Mouse (Mus musculus) left cerebral cortex, adult 11 months (tissue): ENCODE results near the gene Lgals3bp.

Experiments used
- DNase-seq: peaks from one replicate; pipeline ENCODE4 v3.0.0; 2022; ENCODE audit warnings: low spot score

The Lgals3bp gene

DNA sequence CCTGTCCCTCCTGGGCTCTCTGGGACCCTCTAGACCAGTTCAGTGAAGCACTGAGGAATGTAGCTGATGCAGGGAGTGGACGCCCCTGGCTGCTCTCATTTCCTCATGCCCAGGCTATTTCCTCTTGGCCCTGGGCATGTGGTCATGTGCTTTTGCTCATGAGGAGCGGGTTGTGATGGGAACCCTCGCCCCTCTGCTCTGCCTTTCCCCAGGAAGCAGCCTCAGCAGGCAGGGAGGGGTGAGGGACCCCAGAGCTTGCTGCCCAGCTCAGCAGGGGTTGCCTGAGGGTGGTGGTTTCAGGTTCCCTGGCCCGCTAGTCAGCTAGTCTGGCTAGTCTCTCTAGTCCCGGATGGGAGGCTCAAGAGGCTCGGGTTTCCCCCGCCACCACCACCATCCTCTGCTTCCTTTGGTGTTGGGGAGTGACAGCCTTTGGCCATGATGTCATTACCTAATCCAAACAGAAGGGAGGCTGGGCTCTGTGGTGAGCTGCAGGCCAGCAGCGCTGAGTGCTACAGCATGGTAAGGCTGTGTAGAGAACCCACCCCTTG lies 38.8 kb downstream of the Lgals3bp start:
- no peak for DNase-seq

DNA sequence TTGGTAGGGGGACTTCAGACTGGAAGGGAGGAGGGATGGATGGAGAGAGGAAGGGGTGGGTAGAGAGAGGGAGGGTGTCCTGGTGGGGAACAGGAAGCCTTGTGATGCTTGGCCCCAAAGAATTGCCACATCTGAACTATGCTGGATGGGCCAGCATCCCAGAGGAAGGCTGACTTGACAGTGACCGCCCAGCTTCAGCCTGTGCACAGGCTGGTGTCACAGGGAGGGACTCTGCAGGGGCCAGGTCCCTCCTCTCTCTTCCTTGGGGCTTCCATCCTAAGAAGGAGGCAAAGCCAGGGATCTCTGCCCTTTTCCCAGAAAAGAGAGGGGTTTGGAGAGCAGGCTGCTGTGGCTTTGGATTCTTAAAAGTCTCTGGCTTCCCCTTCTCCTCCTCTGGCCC lies 39.4 kb downstream of the Lgals3bp start:
- DNase-seq, result no peak

DNA sequence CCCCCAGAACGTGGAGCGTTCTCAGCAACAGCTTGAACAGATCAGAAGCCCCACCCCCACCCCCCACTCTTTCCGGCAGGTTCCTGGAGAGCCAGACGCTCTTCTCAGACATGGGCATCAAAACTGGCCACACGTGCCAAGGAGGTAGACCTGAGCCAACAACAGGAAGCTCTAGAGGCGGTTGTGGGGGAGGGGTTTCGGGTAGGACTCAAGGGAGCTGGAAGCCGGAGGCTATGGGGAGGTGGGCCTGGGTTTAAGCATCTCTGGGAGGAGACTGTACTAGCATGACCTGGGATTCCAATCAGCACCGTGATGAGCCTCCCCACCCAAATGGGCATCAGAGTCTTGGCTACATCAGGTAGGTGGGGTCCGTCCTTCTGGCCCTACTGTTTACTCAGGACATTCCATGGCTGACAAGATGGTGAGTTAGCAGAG lies 41.0 kb downstream of the Lgals3bp start:
- DNase-seq, result no peak

DNA sequence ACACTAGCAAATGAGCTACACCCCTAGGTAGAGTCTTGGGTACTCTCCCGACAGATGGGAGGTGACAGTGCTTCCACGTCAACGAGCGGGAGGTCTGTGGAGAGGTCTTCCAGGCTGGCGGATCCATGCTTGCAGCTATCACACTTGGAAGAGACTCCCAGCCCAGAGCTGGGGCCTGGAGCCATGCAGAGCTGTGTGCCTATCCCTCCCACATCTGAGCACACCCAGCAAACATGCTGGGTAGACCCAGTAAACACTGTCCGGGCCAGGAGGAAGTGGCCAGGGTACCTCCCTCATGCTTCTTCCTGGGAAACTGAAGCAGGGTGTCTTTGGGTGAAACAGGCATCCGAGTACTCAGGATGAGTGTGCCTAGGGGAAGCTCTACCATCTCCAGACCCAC lies 41.4 kb downstream of the Lgals3bp start:
- no peak for DNase-seq

DNA sequence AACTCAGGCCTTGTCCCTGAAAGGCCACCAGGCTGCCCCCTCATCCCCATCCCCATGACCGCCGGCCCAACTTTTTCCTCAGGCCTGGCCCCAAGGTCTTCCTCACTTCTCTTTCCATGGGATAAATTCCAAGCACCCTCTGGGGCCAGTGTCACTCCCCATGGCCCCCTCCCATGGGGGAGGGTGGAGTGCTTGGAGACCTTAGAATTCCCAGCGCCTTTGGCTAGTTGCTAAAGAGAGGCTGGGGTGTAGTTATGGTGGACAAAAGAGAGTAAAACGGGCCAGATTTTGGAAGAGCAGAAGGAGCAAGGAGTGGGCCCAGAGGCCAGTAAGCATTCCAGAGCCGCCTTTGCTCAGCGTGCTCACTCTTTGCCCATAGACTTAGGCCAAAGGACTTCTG lies 46.3 kb downstream of the Lgals3bp start, which contains the start of gene Timp2:
Gene Timp2, minus strand, starts transcription at position 101 of the 400 bp plus-strand sequence.
- DNase-seq, result no peak

DNA sequence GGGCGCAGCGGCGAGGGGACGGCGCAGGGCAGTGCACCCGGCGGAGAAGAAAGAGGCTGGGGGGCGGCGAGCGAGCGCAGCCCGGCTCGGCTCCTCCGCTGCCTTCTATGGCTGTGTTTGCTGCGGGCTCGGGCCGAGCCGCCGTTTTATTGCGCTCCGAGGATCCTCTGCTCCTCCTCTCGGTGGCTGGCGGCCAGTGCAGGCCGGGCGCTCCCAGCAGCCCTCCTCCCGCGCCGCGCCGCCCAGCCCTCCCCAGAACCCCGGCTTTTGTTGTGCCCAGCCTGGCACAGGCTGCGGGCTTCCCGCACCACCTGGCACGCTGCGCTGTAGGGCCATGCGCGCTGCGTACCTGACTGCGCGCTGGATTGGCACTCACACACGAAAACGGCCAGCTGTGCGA lies 46.7 kb downstream of the Lgals3bp start:
- peak; percentile 73 for DNase-seq

DNA sequence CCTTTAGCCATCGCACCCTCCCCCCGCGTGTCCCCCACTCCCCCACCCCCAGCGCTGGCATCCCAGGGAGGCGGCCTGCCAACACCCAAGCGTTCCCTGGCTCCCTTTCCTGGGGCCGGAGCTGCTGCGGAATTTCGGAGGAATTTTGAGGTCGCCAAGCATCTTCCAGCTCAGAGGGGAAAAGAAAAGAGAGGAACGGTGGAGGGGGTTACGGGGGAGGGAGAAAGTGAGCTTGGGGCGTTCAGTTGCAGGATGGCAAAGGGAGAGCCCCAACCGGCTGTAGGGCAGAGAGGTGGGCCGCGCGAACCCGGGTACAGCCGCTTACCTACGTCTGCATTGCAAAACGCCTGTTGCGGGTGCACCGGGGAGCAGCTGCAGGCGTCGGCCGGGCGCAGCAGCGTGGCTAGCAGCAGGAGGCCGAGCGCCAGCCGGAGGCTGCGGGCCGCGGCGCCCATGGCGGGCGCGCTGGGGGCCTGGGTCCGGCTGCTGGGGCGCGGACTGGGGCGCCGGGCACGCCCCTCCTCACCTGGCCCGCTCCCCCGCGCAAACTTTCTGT lies 47.2 kb downstream of the Lgals3bp start:
- DNase-seq, result no peak

DNA sequence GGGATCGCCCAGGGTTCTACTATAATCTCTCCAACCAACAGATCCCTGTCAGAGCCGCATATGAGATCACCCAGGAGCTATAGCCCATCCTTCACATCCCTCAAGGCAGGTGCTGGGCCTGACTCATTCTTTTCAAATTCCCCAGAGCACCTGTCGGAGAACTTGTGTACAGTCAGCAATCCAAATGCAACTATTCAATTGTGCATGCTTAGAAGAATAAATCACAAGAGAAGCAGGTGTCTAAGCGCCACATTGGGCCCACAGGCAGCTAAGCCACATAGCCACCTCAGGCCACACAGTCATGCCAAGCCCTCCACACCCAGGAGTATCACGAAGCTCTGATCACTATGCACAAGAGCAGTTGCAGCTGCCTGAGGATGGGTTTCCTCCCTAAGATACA lies 52.4 kb downstream of the Lgals3bp start:
- no peak for DNase-seq

DNA sequence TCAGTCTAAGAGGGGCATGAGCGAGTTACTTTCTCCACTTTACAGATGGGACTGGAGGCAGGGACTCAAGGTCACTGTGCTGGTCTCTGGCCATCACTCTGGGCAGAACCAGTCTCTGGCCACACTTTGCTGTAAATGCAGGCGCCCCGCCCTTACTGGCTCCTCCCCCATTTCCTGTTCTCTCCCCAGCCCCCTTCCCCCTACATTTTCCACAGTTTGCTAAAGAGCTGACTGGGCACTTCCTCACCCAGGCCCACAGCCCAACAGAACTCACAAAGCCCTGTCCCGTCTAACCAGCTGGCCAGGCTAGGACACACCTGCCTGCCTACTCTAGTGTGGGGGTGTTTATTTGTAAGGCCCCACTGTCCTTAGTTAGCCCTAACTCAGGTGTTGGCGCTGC lies 53.0 kb downstream of the Lgals3bp start:
- DNase-seq, result no peak

DNA sequence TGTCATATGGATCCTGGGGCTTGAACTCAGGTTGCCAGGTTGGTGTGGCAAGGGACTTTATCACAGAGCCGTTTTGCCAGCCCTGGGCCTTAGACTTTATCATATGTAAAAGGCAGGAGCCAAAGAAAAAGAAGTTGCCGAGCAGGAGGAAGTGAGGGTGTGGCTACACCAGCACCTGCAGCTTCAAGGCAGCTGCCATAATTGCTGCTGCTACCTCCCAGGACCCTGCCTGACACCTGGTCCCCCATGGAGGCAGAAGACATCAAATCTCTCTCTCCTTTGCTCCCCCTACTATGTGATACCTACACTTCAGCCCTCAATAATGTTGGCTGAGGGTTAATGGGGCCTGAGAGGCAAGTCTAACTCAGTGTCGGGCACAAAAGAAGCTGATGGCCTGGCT lies 53.5 kb downstream of the Lgals3bp start:
- DNase-seq, result no peak

DNA sequence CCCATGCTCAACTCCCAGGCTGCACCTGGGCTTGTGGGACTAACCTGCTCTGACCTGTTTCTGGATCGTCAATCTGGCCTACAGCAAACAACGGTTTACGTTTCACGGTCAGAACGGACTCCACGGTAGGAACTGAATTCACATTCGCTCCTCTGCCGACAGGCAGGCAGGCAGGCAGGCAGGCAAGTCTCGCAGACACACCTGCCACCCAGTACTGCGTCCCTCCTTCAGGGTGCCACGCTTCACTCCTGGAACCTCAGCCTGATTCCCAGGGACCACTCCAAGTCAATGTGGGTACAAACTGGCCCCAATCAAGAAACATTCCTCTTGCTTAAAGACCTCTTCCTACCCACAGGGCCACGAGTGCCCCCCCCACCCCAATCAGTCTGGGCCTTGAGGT lies 54.0 kb downstream of the Lgals3bp start:
- no peak for DNase-seq

DNA sequence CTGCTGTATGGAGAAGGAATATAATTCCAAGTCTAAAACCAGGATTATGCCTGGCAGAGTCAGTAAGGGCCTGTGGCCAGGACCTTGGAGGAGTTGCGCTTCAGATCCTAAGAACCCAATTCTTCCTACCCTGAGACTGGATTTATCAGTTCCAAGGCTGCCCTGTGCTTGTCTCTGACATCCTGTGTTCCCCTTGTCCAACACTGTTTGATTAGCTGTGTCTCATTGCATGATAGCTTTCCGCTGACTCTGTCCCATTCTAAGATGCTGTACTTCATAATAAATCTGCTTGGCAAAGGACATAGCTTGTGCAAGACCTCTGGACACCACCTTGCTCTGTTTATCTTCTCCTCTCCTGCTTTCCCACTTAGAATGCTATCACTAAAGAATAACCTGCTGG lies 54.5 kb downstream of the Lgals3bp start:
- no peak for DNase-seq

DNA sequence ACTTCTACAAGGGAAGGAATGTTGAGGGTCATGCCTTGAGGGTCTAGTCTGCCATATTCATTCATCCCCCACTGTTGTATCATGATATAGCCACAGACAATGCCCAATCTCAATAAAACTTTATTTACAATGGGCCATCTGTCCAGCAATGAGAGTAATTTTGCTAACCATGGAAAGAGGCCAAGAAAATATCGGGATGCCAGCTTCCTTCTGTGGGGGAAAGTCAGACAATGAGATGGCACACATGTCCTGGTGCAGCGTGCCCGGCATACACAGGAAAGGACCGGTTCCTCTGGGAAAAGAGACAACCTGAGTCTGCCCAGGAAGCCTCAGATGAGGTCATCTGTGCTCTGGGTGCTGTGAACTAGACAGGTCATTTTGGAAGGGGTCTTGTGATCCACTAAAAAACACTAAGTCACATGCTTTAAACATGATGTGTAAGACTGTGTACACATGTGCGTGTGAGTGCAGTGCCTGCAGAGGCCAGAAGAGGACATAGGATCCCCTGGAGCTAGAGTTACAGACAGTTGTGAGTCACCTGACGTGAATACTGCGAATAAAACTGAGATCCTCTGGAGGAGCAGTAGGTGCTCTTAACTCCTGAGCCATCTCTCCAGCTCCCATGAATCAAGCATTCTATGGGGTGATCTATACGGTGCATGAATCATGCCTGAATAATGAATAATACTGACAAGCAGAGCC lies 55.3 kb downstream of the Lgals3bp start:
- DNase-seq, result no peak

DNA sequence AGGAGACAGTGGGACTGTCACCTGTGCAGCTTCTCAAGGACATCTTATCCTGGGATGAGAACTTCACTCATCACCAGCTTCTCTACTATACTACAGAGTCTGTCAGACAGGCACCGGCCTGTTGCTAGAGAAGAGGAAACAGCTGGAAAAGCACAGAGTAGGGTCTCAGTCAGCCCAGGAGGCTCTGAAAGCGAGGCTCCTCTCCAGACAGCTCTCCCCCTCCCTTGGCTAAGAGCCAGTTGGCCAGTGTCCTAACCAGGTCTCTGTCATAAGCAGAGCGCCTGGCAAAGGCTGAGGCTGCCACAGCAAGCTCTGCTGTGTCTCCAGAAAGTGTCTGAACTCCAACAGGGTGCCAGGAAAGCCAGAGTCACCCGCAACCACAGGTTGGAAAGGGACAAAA lies 56.2 kb downstream of the Lgals3bp start:
- DNase-seq, result no peak

DNA sequence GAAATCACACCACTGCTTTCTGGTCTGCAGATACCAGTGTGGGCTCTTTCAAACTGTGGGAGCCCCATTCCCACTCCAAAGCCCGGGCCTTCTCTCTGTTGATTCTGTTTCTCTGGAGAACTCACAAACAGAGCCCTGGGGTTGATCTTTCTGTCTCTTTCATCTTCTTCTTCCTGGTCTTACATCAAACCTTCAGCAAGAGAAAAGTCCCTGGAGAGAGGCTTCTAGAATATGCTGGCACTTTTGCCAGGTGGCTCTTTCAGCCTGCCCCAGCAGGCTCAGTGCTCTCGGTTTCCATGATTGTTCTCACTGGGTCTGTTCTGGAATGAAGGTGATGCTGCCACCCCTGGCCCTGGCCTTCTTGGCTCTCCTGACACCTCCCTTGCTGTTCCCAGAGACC lies 58.3 kb downstream of the Lgals3bp start:
- DNase-seq, result no peak
